Mouse (Mus musculus) liver, adult (tissue): ENCODE results near the gene Furin.
A peak's percentile ranks its signal among the peaks of the same experiment; 100 is the strongest.

Source experiments
- GATA4 ChIP-seq: IDR thresholded peaks from 2 replicates; pipeline ENCODE4 v1.6.1; 2014; ENCODE audit warnings: mild to moderate bottlenecking, low read length; ENCODE audit not compliant: insufficient replicate concordance

Furin gene

GRCm38 (mm10) chr7:80405188-80405695 lies at the start of gene Furin:
Furin (minus strand) TSS chr7:80405436.
- TF ChIP-seq GATA4, result no peak

- no peak for TF ChIP-seq GATA4
Measured at GRCm38 (mm10) chr7:80454786-80455185, 49.5 kb upstream of the Furin start.

GRCm38 (mm10) chr7:80453997-80454396 lies 48.8 kb upstream of the Furin start:
- no peak for TF ChIP-seq GATA4

- TF ChIP-seq GATA4, result no peak
Measured at GRCm38 (mm10) chr7:80453121-80453520, 47.9 kb upstream of the Furin start.

GRCm38 (mm10) chr7:80452241-80452640 lies 47.0 kb upstream of the Furin start:
- TF ChIP-seq GATA4, result no peak

GRCm38 (mm10) chr7:80451550-80452232 lies 46.5 kb upstream of the Furin start:
- TF ChIP-seq GATA4, result peak; percentile 34; the same call in 1 of the 2 replicates

GRCm38 (mm10) chr7:80450354-80450753 lies 45.1 kb upstream of the Furin start:
- TF ChIP-seq GATA4, result no peak

GRCm38 (mm10) chr7:80449620-80450091 lies 44.4 kb upstream of the Furin start:
- no peak for TF ChIP-seq GATA4

- TF ChIP-seq GATA4, result no peak
Measured at GRCm38 (mm10) chr7:80447336-80447735, 42.1 kb upstream of the Furin start.

GRCm38 (mm10) chr7:80446221-80446878 lies 41.1 kb upstream of the Furin start:
- TF ChIP-seq GATA4, result no peak

GRCm38 (mm10) chr7:80445492-80445891 lies 40.3 kb upstream of the Furin start:
- TF ChIP-seq GATA4, result no peak

- TF ChIP-seq GATA4, result peak; percentile 65; the same call in 1 of the 2 replicates
Measured at GRCm38 (mm10) chr7:80444401-80445249, 39.4 kb upstream of the Furin start.

- no peak for TF ChIP-seq GATA4
Measured at GRCm38 (mm10) chr7:80443124-80443523, 37.9 kb upstream of the Furin start.

- no peak for TF ChIP-seq GATA4
Measured at GRCm38 (mm10) chr7:80441986-80442904, 37.0 kb upstream of the Furin start.
